Mouse (Mus musculus): ENCODE data around the gene Fam205c. TPM values are rescaled to one million over a fixed set of nuclear protein-coding genes. Genes with fewer than 3 reads are reported as not detected.
"Not testable (repeated sequence)": the region's sequence is repeated elsewhere in the genome, so short reads cannot be mapped to it uniquely, and the experiment has no call there.

Fam205c gene
- total RNA-seq, 2 experiments from 2014 or later, result 0.37 to 0.41 TPM

- no peak for DNase-seq
- intact Hi-C loops (cut with DNase I), result no loop called here
Measured at GRCm38 (mm10) chr4:42879829-42880676, 6.0 kb upstream of the Fam205c start.

DNA sequence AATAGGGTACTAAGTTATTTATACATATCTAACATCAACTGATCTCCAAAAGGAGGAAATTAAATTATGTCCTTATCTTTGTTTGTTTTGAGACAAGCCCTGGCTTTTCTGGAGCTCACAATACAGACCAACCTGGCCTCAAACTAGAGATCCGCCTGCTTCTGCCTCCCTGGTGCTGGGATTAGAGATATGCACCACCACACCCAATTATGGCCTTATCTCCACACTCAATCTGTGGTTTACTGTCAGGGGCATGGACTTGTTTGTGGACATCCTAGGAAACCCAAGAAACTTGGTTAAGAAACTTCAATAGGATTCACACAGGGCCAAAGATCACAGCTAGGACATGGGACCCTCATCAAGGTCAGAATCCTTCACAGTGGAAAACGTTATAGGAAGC lies 3.6 kb upstream of the Fam205c start:
- DNase-seq, result no peak
- intact Hi-C loops (cut with DNase I), result loop anchor here (1.0 to 2.0 kb wide), 2 partner anchors 67 to 88 kb away; no protein-coding TSS in a partner anchor

DNA sequence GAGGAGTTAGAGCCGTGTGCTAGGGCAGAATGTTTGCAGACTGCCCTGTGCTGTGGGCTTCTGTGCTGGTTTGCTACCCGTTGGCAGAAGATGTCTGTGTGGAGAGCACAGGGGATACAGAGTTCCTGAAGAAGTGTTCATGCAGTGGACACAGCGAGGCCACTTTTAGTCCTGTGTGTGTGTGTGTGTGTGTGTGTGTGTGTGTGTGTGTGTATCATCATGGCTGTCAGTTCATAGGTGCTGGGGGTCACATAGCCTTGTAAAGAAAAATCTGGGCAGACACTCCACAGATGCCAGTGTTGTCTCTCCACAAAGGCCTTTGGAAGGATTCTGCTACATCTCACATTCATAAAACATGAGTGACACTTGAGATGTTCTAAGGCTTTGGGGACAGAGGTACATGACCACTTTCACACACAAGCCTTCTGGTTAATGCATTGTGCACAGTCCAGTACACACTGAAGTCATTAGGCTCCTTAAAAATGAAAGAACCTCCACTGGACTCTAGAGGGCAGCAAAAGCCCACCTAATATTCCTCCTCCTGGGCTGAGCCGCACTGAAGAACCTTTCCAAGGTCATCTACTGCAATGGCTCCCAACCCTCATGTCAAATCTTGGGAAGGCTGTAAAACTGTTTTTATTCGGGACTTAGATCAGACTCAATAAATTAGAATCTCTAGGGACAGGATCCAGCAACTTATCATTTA lies 2.7 kb upstream of the Fam205c start:
- intact Hi-C loops (cut with DNase I), result loop anchor here (2.0 kb wide), 1 partner anchor 68 kb away; no protein-coding TSS in a partner anchor
- peak in 1 of 2 experiments; percentile 17 for DNase-seq

DNA sequence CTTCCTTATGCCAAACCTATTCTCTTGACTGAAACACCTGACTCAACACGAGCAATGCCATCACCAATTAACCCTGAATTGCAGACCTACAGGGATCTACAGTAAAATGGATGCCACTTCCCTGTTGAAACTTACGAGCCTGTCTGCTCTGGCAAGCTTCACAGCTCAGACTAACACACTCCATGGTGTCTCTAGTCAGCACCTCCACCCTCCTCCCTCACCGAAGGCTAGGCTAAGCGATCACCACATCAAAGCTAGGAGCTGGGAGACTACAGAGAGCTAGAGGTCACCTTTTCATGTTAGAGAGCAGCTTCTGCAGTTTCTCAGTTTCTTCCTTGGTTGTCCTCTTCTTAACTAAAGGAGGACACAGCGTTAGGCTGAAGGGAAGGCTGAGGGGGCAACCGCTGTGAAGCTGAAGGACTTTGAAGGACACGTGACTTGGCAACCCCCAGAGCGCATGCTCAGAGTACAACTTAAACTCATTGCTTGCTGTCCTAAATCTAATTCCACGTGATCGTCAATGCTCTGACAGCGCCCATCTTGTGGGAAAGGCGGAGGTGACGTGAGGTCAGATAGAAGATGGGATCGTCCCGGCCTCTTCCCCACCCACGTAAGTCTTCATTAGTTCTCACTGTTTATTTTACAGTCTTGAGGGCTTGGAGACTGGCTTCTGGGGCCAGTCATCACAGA lies 1.1 kb downstream of the Fam205c start:
- DNase-seq, result no peak
- intact Hi-C loops (cut with DNase I), result no loop called here

GRCm38 (mm10) chr4:42872151-42872550 lies 1.9 kb downstream of the Fam205c start:
- no peak for DNase-seq
- intact Hi-C loops (cut with DNase I), result no loop called here

GRCm38 (mm10) chr4:42870748-42871147 lies 3.3 kb downstream of the Fam205c start:
- DNase-seq, result no peak
- intact Hi-C loops (cut with DNase I), result no loop called here

DNA sequence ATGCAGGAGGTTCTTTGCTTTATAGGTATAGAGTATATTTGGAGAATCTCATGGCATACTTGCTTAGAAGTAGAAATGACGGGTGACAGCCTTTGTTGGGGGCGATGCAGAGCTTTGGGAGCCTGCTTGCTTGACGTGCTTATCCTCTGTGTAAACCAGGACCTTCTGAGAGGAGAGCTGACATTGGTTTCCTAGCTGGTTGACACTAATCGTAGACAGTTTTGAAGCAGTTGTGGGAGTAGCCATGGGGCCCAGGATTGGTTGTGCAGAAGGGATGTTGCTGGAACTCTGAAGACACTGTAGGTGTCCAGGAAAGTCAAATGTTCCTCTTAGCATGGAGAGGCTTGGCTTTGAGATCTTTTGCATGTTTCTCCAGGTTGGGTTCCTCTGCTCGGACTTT lies 5.8 kb downstream of the Fam205c start:
- intact Hi-C loops (cut with DNase I), result no loop called here
- DNase-seq, result no peak

GRCm38 (mm10) chr4:42867390-42867789 lies 6.6 kb downstream of the Fam205c start:
- DNase-seq, result no peak
- intact Hi-C loops (cut with DNase I), result no loop called here

- intact Hi-C loops (cut with DNase I); DNase-seq: not testable (repeated sequence)
Measured at GRCm38 (mm10) chr4:42863487-42863886, 10.5 kb downstream of the Fam205c start.

- intact Hi-C loops (cut with DNase I); DNase-seq: not testable (repeated sequence)
Measured at GRCm38 (mm10) chr4:42860483-42860882, 13.6 kb downstream of the Fam205c start.

GRCm38 (mm10) chr4:42856671-42857070 lies 17.4 kb downstream of the Fam205c start, which contains the start of gene Gm12394:
Gm12394 (minus strand) TSS chr4:42856771.
- DNase-seq; intact Hi-C loops (cut with DNase I): not testable (repeated sequence)

DNA sequence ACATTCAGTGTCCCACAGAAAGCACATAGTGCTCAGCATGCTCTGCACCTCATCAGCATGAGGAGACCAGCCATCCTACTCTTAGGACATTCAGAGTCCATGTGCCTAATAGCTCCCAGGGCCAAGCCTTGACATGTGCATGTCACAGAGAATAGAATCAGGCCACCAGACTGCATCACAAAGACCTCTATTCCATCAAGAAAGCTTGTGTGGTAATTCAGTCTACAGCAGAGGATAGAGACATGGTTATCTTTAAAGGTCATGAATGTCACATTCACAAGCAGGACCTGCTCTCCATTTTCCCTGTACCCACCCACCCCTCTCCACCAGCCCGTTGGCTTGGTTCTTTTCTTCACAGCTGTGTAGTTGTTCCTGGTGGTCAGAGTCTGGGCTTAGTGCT lies 20.2 kb downstream of the Fam205c start, which contains the start of gene Fam205a1:
Gene Fam205a1, minus strand, starts transcription at position 101 of the 400 bp plus-strand sequence.
- DNase-seq; intact Hi-C loops (cut with DNase I): not testable (repeated sequence)

Other genes starting within 250 kb of the Fam205c start
- 1 to 10 TPM; 2.7 to 4.3 TPM for gene Gm2564, start 244.5 kb downstream of the Fam205c start, total RNA-seq (2021)
- gene Ccl27b, start 219.0 kb downstream of the Fam205c start, total RNA-seq (2021), result not detected
- under 1 TPM; 0.23 to 0.25 TPM for gene Il11ra2, start 212.3 kb downstream of the Fam205c start, total RNA-seq (2021)
- under 1 TPM in 1 of 2 experiments, not detected in 1; 0.57 TPM for gene 4930578G10Rik, start 138.7 kb downstream of the Fam205c start, total RNA-seq (2021)
- gene Ccl19, start 117.7 kb downstream of the Fam205c start, total RNA-seq (2021), result not detected
- 10 to 100 TPM in 1 of 2 experiments, 1 to 10 TPM in 1; 7.8 to 13.8 TPM for gene Ccl21a, start 100.2 kb downstream of the Fam205c start, total RNA-seq (2021)
- gene Fam205a1, start 20.3 kb downstream of the Fam205c start, total RNA-seq (2021), result not detected
- gene Gm12394, start 17.5 kb downstream of the Fam205c start, total RNA-seq (2021), result not detected
- under 1 TPM; 0.15 to 0.97 TPM for gene Phf24, start 42.4 kb upstream of the Fam205c start, total RNA-seq (2021)
- 100 to 1,000 TPM; 191 to 213 TPM for gene Dnajb5, start 75.6 kb upstream of the Fam205c start, total RNA-seq (2021)
- gene 1700022I11Rik, start 95.4 kb upstream of the Fam205c start, total RNA-seq (2021), result not detected
- 100 to 1,000 TPM; 225 to 248 TPM for gene Vcp, start 126.3 kb upstream of the Fam205c start, total RNA-seq (2021)
- gene Fancg, start 136.3 kb upstream of the Fam205c start, total RNA-seq (2021), result 1 to 10 TPM in 1 of 2 experiments, under 1 TPM in 1; 0.84 to 1.1 TPM
- gene Pigo, start 151.6 kb upstream of the Fam205c start, total RNA-seq (2021), result 1 to 10 TPM; 5.2 to 5.9 TPM
- gene Stoml2, start 157.5 kb upstream of the Fam205c start, total RNA-seq (2021), result 10 to 100 TPM; 78.9 to 95.1 TPM
- gene Fam214b, start 172.0 kb upstream of the Fam205c start, total RNA-seq (2021), result 10 to 100 TPM; 22.1 to 30.6 TPM
- gene Unc13b, start 184.7 kb upstream of the Fam205c start, total RNA-seq (2021), result 1 to 10 TPM; 2.3 to 2.8 TPM

All from gastrocnemius, postnatal 36 days (tissue).